Mouse (Mus musculus) forelimb bud, embryonic 11.5 days (tissue): ENCODE measurements at regions not wholly inside any gene's neighbourhood (a gene's known extent, or its start where the extent isn't known, plus 50 kb on each side); places are given as distances from the start of the nearest gene placed in this dataset.

ENCODE experiments used
- DNase-seq: peaks from one replicate; pipeline ENCODE4 v3.0.0-alpha.2; 2012; ENCODE audit warnings: low read depth, low spot score

DNA sequence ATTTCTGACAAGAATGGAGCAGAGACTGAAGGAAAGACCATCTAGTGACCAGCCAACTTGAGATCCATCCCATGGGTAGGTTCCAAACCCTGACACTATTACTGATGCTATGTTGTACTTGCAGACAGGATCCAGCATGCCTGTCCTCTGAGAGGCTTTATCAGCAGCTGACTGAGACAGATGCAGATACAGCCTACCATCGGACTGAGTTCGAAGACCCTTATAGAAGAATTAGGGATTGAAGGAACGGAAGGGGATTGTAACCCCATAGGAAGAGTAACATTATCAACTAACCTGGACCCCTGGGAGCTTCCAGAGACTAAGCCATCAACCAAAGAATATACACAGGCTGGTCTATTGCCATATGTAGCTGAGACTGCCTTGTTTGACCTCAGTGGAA, 183.1 kb upstream of the Adcy2 start:
- DNase-seq: no peak

DNA sequence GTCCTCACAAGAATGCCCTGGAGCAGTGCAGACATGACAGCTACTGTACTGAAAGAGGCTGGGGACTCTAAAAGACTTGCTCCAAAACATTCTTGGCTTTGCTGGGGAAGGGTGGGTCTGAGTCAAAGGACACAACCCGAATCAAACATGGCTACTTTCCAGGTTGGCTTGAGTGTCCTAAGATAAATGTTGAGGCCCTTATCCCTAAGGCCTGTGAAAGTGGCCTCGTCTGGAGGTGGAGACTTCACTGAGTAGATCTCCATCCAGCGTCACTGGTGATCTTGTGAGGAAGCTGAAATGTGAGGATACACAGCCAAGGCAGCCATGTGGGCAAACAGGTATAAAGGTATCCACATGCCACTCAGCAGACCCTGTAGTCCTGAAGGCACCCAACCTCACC, 191.3 kb upstream of the Adcy2 start:
- no peak for DNase-seq

DNA sequence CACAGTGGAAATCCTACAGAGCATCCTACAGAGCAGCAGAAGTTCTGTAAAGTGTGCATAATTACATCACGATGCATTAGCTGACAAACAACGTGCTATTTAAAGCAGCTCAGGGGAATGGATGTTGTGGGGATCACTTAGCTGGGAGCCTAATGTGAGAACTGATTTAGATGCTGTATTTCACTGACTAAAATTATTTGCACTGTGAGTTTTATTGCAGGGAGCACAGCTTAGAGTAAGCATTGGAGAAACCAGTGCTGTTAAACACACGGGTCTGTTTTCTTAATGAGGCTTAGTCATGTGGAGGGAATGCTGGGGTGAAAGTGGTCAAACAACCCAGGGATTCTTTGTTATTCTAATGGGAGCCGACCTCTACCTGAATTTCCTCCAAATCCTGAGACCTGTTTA, 197.1 kb upstream of the Adcy2 start:
- peak; percentile 2 for DNase-seq

DNA sequence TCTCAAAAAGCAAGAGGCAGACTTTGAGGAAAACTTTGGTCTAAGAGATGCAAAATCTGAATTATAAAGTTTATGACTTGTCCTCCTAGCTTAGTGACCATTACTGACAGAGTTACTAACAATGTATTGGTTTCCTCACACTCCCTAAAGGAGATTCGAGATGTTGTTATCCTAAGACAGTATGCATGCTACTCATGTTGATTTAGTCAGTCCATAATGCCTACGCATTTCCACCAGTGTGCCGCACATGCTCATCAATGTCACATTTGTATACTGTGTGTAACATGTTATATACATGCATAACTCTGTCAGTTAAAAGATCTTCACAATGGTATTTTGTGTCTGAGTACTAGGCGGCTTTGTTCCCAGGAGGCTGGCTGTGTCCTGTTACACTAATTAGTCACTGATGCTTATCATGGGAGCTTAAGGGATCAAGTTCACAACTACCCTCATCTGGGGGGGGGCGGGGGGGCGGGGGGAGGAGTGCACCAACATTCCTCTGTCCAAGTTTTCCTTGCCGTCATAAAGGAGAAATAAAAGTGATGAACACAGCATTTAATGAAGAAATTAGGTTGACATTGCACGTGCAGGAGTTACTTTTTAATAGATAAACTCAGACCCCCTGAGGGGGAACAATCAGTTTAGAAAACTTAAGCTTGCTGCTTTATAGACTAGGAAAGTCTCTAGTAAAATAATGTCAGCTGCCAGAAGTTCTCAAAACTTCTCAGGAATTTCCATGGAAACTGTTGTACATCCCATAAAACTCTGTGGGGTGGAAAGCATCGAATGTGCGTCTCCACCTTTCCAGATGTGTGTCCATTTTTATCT, 208.6 kb upstream of the Adcy2 start:
- no peak for DNase-seq

DNA sequence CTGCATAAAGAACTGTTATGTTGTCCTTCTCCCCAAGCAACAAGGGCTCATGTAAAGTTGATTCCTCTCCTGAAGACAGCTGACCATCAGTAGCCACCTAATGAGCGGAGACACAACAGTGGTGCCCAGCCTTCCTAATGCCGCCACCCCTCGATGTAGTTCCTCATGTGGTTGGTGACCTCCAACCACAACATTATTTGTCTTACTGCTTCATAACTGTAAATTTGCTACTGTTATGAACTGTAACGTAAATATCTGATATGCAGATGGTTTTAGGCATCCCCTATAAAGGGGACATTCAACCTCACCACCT, 209.2 kb upstream of the Adcy2 start:
- no peak for DNase-seq

DNA sequence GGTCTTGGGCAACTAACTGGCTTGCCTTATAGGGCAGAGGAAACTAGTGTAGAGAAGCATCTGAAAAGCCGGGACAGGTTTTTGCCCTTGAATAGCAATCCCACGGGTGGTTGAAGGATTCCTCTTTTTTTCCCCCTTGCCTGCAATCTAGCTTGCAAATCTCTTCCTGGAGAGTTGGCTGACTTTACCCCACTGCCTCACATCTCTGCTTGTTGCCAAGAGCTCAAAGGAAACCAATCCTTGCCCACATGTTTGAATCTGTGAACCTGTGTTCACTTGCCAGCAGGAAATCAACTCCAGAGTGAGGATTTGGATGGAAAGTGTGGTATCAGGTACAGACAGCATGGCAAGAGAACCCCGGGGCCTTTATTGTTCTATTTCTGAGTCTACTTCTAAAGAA, 217.2 kb upstream of the Adcy2 start:
- DNase-seq: no peak

DNA sequence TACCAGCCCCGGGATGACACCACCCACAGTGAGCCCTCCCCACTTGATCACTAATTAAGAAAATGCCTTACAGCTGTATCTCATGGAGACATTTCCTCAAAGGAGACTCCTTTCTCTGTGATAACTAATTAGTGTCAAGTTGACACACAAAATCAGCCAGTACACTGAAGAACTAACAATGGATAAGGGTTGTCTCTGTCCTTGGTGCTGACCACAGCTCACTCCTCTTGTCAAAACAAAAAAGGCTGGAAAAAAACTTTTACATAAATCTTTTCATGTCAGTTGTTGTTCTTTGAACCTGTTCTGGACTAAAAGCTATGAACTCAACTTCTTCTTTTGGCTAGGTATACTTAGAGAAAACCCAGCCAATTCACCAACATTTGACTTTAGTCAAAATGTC, 221.1 kb upstream of the Adcy2 start:
- peak; percentile 65 for DNase-seq

DNA sequence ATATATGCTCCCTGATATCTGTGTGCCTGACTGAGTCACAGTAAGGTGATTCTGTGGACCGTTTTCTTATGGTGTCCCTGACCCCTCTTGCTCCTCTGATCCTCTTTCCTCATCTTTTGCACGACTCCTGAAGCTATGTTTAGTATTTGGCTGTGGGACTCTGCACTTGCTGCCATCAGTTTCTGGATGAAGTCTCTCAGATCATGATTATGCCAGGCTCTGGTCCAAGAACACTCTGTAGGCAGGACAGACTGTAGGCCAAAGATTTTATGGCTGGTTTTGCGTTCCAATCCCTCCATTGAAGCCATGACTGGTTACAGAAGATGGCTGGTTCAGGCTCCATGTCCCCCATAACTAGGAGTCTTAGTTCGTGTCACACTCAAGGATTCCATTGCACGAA, 227.2 kb upstream of the Adcy2 start:
- DNase-seq: no peak

DNA sequence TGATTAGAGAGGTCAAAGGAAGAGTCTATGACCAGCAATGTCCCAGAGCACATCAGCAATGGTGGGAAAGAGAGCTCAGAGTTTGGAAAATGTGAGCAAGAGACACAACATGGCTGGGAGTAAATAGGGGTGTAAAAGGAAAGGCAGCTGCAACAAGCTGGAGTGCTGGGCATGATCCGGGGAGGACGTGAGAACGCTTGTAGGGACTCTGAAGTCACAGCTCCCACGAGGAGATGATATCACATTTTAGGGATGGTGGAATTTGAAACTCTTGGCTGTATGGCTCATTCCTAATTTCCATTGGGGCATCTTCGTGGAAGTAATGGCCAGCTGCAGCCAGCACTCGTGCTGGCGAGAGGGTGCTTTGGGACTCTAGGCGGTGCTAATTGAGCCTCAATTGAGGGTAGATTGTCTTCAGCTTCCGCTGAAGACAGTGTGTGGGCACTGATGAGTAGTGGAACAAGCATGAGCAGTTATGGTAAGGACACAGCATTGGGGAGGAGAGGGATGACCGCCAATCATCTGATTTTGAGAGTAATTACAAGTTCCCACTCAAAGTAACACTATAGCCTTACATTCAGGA, 231.1 kb upstream of the Adcy2 start:
- no peak for DNase-seq

DNA sequence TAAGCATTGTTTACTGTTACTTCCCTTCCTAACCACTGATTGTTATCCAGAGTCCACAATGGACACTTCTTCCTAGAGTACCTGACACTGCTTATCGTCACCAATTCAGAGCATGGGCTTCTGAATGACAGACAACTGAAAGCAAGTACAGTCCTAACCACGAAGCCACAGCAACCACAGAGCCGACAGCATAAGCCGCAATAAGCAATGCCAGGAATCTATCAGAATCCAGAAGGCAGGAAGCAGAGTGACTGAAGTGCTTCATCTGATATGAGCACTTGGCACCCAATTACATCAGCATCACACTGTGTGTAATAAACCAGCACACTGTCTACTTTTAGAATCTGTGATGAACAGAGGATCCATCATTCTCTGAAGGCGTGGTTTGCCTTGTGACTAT, 237.0 kb upstream of the Adcy2 start:
- no peak for DNase-seq

DNA sequence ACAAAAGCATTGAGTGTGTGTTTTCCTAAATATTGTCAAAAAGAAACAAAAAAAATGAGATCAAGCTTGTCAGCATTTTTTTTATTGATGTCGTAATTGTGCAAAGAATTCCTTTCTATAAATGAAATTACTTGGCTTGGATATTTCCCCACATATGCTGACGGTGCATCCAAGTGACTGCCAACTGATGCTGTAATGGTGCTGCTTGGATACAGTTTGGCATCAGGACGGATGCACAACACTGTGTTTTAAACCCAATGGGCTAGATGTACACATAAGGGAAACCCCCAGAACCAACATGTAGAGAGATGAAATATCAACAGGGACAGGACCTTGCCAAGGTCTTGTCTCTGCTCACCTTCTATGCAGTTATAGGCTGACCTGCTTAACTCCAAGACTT, 238.6 kb upstream of the Adcy2 start:
- DNase-seq: no peak

DNA sequence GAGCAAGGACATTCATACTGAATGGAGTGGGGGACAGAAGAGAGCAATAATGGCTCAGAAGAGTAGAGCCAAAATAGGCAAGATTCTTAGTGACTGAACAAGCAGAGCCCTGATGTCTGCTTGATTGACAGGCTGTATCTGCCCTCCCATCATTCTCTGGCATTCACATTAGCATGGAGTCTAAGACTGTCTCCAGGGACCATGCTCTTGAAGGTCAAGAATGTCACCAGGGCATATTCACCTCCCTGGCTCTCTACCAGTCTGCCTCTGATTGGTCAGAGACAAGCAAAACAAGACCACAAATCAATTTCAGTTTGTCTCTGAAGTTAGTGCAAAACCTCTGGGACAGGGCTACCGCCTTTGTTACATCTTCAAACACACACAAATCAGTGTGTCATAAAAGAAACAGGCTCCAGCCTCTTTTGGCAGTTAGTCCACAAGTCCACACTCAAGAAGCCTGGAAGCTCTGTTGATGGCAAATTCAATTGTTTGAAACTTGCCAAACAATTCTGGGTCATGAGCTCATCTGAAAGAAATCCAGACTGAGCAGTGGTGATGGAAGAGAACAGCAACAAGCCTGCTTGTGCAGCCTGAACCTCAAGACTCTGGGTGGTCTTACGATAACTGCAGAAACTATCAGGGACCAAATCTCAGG, 240.0 kb upstream of the Adcy2 start:
- DNase-seq: no peak

DNA sequence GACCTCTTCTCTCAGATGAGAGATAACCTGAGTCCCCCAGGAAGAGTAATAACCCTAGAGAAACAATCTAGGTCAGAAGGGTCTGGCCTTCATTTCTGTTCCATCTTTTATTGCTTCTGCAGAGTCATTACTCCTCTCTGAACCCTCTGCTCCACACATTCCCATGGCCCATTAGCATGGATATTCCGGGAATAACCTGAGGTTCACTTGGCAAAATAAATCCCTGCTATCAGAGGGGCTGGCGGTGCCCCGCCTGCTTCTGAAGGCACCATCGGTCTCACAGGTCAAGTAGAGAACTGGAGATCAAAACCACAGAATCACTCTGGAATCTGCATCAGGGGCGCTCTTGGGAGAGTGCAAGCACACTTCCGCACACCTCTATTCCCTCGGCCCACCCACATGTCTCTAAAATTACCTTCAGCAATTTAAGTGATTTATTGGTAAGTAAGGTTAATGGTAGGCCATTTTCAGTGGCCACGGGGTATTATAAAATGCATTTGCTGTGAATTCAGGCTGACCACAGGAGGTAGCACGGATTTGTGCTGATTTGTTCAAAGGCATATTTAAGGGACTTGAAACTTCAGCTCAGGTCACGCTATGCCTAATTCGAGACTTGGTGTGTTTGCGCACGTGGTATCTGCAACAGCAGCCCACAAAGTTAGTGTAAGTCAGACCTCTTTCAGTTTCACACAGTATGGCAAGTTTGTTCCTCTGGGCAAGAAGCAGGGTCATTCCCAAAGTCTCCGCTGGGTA, 243.4 kb upstream of the Adcy2 start:
- DNase-seq: peak; percentile 24

DNA sequence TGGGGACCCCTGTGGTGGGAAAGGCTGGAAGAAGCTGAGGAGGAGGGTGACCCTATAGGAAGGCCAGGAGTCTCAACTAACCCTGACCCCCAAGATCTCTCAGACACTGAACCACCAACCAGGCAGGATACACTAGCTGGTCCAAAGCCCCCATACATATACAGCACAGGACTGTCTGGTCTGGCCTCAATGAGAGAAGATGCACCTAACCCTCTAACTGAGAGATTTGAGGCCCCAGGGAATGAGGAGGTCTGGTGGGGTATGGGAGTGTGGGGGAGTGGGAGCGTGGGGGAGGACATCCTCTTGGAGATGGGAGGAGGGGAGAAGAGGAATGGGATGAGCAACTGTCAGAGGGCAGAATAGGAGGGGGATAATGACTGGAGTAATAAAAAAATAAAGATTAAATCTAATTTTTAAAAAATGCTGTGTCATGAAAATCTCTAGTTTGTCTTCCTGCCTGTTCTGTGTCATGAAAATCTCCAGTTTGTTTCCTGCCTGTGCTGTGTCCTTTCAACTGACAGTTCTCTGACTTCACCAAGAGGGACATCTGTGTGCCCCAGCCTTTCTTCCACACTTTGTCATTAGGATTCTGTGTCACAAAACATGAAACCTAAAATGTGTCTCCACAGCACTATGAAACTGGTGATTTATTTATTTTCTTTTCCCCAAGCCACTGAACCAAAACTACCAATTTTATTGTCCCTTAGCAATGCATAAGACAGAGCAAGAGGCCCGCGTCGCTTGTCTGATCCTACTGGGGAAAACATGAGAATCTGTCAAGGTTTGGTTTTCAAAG, 251.2 kb upstream of the Adcy2 start:
- DNase-seq: no peak

DNA sequence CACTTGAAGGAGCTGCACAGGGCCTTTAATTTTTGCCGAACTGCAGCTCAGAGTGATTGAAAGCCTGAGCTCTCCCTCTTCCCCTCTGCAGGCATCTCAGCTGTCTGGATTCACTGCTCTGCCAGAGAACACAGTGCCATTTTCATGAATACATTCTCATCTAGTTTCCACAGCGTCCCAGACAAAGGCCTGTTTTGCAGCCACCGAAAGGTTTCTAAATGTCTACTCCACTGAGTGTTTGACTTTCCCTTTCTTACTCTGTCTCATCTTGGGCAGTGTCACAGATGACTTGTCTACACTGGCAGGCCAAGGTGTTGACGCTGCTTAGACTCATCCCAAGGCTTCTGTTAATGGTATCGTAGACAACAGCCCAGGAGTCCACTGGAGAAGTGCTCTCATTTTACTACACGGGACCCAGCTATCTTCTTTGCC, 251.8 kb upstream of the Adcy2 start:
- no peak for DNase-seq

DNA sequence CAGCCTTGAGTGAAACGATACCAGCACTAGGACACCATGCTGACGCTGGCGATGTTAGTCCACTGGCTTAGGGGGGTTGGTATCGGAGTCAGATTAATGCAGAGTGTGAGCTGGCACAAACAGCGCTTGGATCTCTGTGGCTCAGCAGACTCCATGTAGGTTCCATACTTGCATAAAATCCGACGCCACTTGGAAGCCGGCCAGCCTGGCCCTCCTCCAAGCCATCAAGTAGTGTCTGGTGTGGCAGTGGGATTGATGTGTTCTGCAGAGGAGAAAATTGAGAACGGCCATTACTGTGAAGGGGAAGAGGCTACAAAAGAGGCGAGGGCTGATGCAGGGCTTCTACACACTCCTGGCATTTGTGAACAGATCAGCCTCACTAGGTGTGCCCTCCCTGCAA, 253.0 kb upstream of the Adcy2 start:
- no peak for DNase-seq

DNA sequence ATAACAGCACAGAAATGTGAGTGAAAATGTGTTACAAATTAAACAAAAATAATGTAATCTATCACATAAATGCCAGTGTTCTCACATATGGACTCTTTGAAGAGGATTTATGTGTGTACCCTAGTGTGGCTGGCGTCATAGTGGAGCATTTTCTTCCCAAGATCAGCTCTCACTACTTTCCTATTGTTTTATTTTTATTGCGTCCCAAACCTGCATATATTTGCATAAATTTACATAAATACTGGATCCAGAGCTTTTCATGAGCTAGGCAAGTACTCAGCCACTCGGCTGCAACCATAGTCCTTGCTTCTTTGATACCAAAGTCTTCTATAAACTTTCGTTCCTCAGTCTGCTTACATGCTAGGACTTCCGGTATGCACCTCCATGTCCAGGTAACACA, 261.1 kb upstream of the Adcy2 start:
- DNase-seq: no peak

DNA sequence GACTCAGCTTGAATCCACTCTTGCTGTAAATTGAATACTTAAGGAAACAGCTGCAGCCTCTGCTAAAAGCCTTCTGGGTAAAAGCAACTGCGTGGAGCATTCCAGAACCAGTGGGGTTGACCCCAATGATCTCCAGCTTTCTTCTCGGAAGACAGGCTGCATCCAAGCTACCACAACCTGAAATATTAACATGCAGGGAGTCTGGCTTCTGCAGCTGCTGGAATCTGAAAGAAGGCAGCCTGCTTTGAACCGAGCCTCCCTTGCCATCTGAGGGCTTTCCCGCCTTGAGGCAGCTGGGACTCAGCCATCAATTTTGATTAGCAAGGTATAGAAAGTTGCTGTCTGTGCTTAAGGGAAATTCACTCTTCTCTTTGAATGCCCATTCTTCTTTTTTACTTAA, 261.6 kb upstream of the Adcy2 start:
- no peak for DNase-seq

DNA sequence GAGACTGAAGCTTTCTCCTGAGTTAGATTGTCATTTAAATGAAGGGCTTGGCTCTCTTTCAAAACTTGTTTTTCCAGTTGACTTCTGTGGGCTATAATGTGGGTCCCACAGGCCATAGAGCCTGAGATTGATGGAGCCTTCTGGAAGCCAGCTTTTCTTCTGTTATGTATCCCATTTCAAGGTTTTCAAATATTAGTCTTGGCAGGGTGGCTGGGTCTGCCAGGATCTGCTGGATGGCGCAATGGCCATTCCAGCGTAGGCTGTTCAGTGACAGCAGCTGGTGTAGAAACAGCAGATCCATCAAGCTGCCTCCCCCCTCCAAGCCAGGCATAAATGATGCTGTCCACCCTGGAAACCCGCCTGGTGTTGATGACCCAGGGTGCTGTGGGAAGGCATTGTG, 264.4 kb upstream of the Adcy2 start:
- no peak for DNase-seq

DNA sequence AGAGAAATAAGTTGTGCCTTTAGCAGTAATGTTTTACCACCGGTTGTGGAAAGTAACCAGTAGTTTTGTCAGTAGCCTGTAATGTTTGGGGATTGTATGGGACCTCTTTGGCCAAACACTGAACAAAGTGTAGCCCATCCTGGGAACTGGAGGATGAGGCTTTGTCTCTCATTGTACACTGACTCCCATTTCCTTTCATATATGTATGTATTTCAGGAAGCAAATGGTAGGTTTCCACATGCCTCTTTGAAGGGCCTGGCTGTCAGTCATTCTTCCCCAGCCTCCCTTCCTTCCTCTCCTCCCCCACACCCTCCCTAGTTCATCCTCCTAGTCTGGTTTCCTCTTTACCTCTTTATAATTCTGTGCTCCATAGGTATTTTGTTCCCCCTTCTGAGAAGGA, 266.7 kb upstream of the Adcy2 start:
- no peak for DNase-seq

DNA sequence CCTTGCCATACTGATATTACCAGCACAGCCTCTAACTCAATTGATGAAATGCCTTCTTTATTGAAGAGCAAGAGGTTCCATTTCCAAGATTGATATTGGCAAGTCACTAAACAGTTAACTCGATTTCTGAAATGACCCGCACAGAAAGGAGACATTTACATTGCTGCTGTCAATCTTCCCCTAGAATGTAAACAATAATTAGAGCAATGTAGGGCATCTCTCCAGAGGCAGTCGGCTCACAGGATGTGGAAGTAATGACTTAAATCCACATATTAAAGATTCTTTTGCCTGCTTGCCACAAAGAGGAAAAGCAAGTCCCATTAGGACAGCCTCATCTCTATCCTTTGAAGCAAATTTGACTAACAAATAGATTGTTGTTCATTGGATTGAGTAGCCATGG, 261.0 kb upstream of the Nsun2 start:
- DNase-seq: no peak

DNA sequence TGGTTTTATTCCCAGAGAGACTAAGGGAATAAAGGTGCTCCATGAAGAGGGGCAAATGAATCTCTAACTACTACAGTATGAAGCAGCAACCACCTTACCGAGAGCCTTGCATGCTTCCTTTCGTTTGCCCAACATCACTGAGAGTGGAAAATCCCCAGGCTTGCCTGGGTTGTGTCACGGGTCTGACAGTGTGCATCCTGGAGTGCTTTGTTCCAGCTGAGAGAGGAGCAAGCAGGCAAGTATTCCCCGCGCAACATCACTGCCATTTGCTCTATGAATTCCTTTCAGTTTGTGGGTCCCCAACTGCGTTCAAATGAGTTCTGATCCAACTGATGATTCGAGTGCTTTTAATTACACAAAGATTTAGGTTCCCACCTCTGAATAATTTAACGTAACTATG, 253.9 kb upstream of the Nsun2 start:
- no peak for DNase-seq
